Mouse (Mus musculus) intestine, embryonic 14.5 days (tissue): ENCODE measurements around the gene St3gal5. TPM values are rescaled to one million over a fixed set of nuclear protein-coding genes. Genes with fewer than 3 reads are reported as not detected.

ENCODE experiments used
- ATAC-seq: fragments of 200-750 bp; cut with Nextera tagmentation; replicated peaks from 2 replicates; pipeline ENCODE4 v1.8.0; 2017; ENCODE audit warnings: low read depth, moderate number of reproducible peaks, moderate TSS enrichment, moderate library complexity; ENCODE audit not compliant: low FRiP score, low TSS enrichment
- DNase-seq: peaks from one replicate; pipeline ENCODE4 v3.0.0-alpha.2; 2018; ENCODE audit warnings: low spot score
- H3K27ac ChIP-seq: fragments of 300-500 bp; sonication (generic); 2 replicates; pipeline ENCODE4 v1.5.1; 2014; ENCODE audit warnings: low read depth, mild to moderate bottlenecking, control low read depth
- H3K27me3 ChIP-seq: fragments of 300-500 bp; sonication (generic); replicated peaks from 2 replicates; pipeline ENCODE4 v1.6.1; 2014; ENCODE audit warnings: low read length, control low read depth; ENCODE audit not compliant: control insufficient read depth, insufficient read depth
- H3K36me3 ChIP-seq: fragments of 300-500 bp; sonication (generic); 2 replicates; pipeline ENCODE4 v1.6.1; 2014; ENCODE audit warnings: low read length, control low read depth; ENCODE audit not compliant: control insufficient read depth, insufficient read depth
- H3K4me1 ChIP-seq: fragments of 300-500 bp; sonication (generic); replicated peaks from 2 replicates; pipeline ENCODE4 v1.6.1; 2014; ENCODE audit warnings: low read length, control low read depth, mixed read lengths; ENCODE audit not compliant: control insufficient read depth, insufficient read depth
- H3K4me2 ChIP-seq: fragments of 300-500 bp; sonication (generic); 2 replicates; pipeline ENCODE4 v1.6.1; 2014; ENCODE audit warnings: low read length
- H3K4me3 ChIP-seq: fragments of 300-500 bp; sonication (generic); 2 replicates; pipeline ENCODE4 v1.5.1; 2014; ENCODE audit warnings: low read depth, low read length, control low read depth, mixed read lengths
- H3K9ac ChIP-seq: fragments of 300-500 bp; sonication (generic); 2 replicates; pipeline ENCODE4 v1.6.1; 2014; ENCODE audit warnings: mild to moderate bottlenecking, low read length
- H3K9me3 ChIP-seq: fragments of 300-500 bp; sonication (generic); 2 replicates; pipeline ENCODE4 v1.6.1; 2016; ENCODE audit warnings: low read length, control low read depth; ENCODE audit not compliant: control insufficient read depth
- WGBS: fragments of 180-500 bp; shearing (Covaris S2); extraction: QIAGEN DNeasy Blood & Tissue Kit; methylation state at CpG from one replicate; pipeline ENCODE4 v1.1.7; 2014; 5-methylcytosine and 5-hydroxymethylcytosine counted together
- polyA plus RNA-seq: library from polyadenylated mRNA; unstranded; fragments of >200 nt; fragmentation: Nextera tagmentation; extraction: Ambion mirVana; gene quantifications from 2 replicates; pipeline ENCODE4 v1.2.1, GENCODE M21; 2014

The St3gal5 gene
- polyA plus RNA-seq, 1 experiment from 2014 or later, result 21.5 TPM

GRCm38 (mm10) chr6:72100939-72101338, 3.5 kb downstream of the St3gal5 start:
- DNase-seq (no peak), ATAC-seq (no peak)
- Histone ChIP-seq H3K4me2 (no peak overlapping the region), H3K4me3 (no peak overlapping the region), H3K9me3 (no peaks in the 10 kb centered on the region), H3K9ac (no peak overlapping the region), H3K27ac (no peak overlapping the region), H3K4me1 (peaks cover 18% of the 10 kb centered on the region), H3K36me3 (no peaks in the 10 kb centered on the region), H3K27me3 (no peaks in the 10 kb centered on the region)
- 71% methylated on average over 8 of the region's 8 CpGs for WGBS

GRCm38 (mm10) chr6:72101386-72101785, 4.0 kb downstream of the St3gal5 start:
- Histone ChIP-seq H3K9ac (no peak overlapping the region), H3K27ac (no peak overlapping the region), H3K36me3 (no peaks in the 10 kb centered on the region), H3K4me3 (no peak overlapping the region), H3K4me2 (no peak overlapping the region), H3K27me3 (no peaks in the 10 kb centered on the region), H3K9me3 (no peaks in the 10 kb centered on the region), H3K4me1 (peaks cover 18% of the 10 kb centered on the region)
- 72% methylated on average over 4 of the region's 4 CpGs for whole genome bisulfite sequencing
- ATAC-seq (no peak), DNase-seq (no peak)

- no peak overlapping the region for H3K4me3 ChIP-seq
- H3K36me3 ChIP-seq, result no peaks in the 10 kb centered on the region
- H3K9ac ChIP-seq, result no peak overlapping the region
- no peaks in the 10 kb centered on the region for H3K27me3 ChIP-seq
- 59% methylated on average over 5 of the region's 5 CpGs for WGBS
- ATAC-seq, result no peak
- DNase-seq, result no peak
- no peak overlapping the region for H3K27ac ChIP-seq
- peaks cover 13% of the 10 kb centered on the region for H3K4me1 ChIP-seq
- H3K4me2 ChIP-seq, result no peak overlapping the region
- no peaks in the 10 kb centered on the region for H3K9me3 ChIP-seq
Measured at GRCm38 (mm10) chr6:72102066-72102465, 4.7 kb downstream of the St3gal5 start.

DNA sequence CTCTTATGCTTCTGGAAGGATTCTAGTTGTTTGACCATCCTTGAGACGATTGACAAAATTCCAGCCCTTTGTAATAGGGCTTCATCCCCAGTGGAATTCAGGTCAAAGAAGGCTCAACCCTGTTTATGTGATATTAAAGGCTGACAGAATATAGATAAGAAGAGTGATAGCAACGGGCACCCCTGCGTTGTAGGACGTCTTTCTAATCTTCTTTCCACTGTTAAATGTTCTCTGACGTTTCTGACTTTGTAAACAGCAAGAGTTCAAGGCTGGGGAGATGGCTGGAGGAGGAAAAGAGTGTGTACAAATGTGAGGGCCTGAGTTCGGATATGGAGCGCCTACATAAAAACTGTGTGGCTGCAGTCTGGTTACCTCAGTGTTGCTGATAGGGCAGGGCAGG, 7.1 kb downstream of the St3gal5 start:
- Histone ChIP-seq H3K36me3 (no peaks in the 10 kb centered on the region), H3K4me3 (no peak overlapping the region), H3K4me1 (0 out of 2 replicates have a peak, but pooled peaks cover 4% of the 10 kb centered on the region), H3K27me3 (no peaks in the 10 kb centered on the region), H3K4me2 (no peak overlapping the region), H3K9ac (no peak overlapping the region), H3K27ac (no peak overlapping the region), H3K9me3 (no peaks in the 10 kb centered on the region)
- 60% methylated on average over 7 of the region's 7 CpGs for WGBS
- DNase-seq (no peak), ATAC-seq (no peak)

DNA sequence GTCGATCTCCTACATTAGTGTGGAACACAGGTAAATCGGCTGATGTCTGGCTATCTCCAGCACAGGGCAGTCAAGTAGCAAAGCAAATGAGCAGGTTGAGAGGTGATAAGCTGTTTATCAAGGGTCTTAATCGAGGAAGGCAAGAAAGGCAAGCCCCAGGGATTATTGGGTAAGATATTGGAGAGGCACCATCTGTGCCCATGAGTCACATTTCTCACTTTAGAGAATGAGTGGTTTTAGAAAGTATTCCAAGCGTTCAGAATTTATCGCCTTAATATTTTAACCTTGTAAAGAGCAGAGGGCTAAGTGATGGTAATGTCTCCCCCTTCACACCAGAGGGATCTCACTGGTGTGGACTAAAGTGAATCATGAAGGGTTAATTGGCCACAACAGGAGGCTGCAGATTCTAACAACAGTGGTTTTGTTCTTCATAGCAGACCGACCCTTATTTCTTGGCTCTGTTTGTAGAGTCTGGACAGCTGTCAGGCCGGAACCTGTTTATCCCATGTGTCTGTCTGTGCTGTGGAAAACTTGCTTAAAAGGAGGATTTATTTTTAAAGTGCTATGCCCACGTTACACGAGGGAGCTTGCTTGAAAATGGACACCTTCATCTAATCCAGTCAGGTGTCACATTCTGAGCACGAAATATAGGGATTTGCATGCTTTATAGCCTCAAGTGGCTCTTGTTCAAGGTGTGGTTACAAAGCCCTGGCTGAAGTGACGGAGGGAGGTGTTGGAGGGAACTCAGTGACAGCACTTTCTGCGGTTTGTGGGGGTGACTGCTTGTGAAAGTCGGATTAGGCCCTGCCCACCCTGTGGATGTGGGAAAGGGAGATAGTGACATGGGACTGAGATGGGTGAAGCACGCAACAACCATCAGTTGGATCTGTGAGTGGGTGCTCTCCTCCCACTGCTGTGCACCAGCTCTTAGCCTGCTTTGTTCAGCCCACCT, 11.8 kb downstream of the St3gal5 start:
- H3K27me3 ChIP-seq, result no peaks in the 10 kb centered on the region
- no peak overlapping the region for H3K4me2 ChIP-seq
- no peak overlapping the region for H3K27ac ChIP-seq
- H3K4me3 ChIP-seq, result no peak overlapping the region
- DNase-seq (no peak), ATAC-seq (no peak)
- H3K36me3 ChIP-seq, result no peaks in the 10 kb centered on the region
- 0 out of 2 replicates have a peak, but pooled peaks cover 4% of the 10 kb centered on the region for H3K4me1 ChIP-seq
- H3K9me3 ChIP-seq, result no peaks in the 10 kb centered on the region
- WGBS, result 64% methylated on average over 14 of the region's 14 CpGs
- no peak overlapping the region for H3K9ac ChIP-seq

DNA sequence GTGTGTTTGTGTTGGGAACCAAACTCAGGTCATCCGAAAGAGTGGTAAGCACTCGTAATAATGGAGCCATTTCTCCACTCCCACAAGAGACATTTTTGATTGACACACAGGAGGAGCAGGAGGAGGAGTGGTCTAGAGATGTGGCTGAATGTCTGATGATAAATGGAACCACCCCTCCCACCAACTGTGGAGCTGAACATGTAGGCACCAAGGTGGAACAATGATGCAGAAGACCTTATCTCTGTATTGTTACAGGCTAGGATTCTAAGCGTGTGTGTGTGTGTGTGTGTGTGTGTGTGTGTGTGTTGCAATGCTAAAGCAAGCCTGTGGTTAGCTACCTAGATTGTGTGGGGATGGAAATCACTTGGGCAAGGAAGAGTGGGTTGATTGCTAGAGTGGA, 13.2 kb downstream of the St3gal5 start:
- H3K9ac ChIP-seq, result no peak overlapping the region
- H3K4me1 ChIP-seq, result 0 out of 2 replicates have a peak, but pooled peaks cover 4% of the 10 kb centered on the region
- WGBS, result 85% methylated on average over 3 of the region's 3 CpGs
- no peaks in the 10 kb centered on the region for H3K36me3 ChIP-seq
- H3K27ac ChIP-seq, result no peak overlapping the region
- H3K4me2 ChIP-seq, result no peak overlapping the region
- no peak overlapping the region for H3K4me3 ChIP-seq
- H3K9me3 ChIP-seq, result no peaks in the 10 kb centered on the region
- ATAC-seq, result no peak
- DNase-seq, result no peak
- no peaks in the 10 kb centered on the region for H3K27me3 ChIP-seq

- Histone ChIP-seq H3K9ac (no peak overlapping the region; the same call in 1 of the 2 replicates), H3K27ac (no peak overlapping the region), H3K9me3 (no peaks in the 10 kb centered on the region), H3K4me2 (no peak overlapping the region), H3K27me3 (no peaks in the 10 kb centered on the region), H3K4me3 (no peak overlapping the region), H3K4me1 (0 out of 2 replicates have a peak, but pooled peaks cover 4% of the 10 kb centered on the region), H3K36me3 (no peaks in the 10 kb centered on the region)
- DNase-seq (no peak), ATAC-seq (no peak)
- WGBS, result 31% methylated on average over 6 of the region's 6 CpGs
Measured at GRCm38 (mm10) chr6:72112575-72112974, 15.2 kb downstream of the St3gal5 start.

GRCm38 (mm10) chr6:72113093-72113702, 15.8 kb downstream of the St3gal5 start:
- Histone ChIP-seq H3K27ac (no peak overlapping the region), H3K4me2 (no peak overlapping the region), H3K27me3 (no peaks in the 10 kb centered on the region), H3K4me3 (no peak overlapping the region), H3K9ac (no peak overlapping the region), H3K4me1 (0 out of 2 replicates have a peak, but pooled peaks cover 4% of the 10 kb centered on the region), H3K36me3 (no peaks in the 10 kb centered on the region), H3K9me3 (no peaks in the 10 kb centered on the region)
- ATAC-seq (no peak), DNase-seq (no peak)
- WGBS, result 78% methylated on average over 2 of the region's 2 CpGs
